Mouse (Mus musculus) T-cell, adult 2 months (primary cell): ENCODE measurements around the gene Ets2.

Experiments
- DNase-seq: peaks from one replicate; pipeline ENCODE4 v3.0.0; 2022; ENCODE audit warnings: low spot score

Ets2 gene

DNA sequence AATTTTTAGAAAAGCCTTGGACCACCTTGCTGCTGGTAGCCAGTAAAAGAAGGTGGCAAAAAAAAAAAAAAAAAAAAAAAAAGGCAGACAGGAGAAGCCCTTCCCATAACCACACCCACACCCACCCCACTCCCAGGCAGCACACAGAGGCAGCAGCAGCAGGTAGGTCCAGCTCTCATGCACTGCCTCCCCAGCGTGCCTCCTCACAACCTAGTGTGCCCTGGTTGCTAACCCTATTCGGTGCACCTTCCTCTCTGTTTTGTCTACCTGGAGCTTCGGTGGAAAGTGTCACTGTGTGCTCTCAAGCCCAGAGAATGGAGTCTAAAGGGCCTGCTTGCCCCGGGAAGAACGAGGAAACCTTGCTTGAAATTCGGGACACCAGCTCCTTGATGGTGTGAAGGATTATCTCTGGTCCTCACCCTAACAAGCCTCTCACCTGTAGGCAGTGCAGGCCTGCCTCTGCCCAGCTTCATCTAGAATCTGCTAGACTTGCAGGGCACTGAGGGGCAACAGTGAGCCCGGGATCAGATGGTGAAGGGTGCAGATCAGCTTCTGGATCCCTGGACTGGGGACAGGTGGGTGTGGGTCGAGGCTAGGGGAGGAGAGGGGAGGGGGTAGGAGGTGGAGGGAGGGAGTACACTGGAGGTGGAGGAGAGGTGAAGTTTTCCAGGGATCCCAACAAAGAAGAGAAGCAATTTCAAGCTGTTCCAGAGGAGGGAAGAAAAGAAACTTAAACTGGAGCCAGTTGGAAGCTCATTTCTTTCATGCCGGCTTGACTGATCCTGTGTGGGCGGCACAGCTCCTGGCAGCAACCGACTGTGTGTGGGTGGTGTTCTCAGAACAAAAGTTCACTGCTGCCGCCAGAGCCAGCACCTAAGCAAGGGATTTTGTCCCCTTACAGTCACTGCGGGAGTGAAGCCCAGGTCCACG is 67.5 kb downstream of the Ets2 start:
- DNase-seq = peak; percentile 59

DNA sequence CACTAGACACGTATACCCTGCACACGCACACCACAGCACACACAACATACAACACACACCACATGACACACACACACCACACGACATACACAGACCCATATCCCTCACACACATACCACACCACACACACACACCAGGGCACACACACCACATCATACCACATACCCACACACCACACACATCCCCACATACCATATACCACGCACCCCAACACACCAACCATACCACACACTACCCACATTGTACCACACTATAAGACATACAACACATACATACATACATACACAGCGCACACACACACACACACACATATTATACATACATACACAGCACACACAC is 68.1 kb downstream of the Ets2 start:
- no peak for DNase-seq

DNA sequence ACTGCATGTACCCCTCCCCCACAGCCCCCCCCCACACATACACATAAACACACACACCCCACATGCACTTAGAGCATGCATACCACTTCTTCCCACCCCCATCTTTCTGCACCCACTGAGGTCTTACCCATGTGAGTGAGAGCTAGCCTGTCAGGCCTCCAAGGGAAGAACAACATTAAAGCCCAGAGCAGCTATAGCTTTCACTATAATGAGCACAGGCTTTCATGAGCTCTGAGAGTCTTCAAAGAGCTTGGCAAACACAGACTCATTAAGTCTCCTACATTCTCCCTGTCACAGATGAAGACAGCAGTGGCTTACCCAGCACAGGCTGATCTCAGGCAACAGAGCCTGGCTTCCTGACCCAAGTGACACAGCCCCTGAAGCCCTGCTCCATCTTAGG is 68.5 kb downstream of the Ets2 start:
- peak; percentile 16 for DNase-seq
